Mouse (Mus musculus) midbrain, embryonic 13.5 days (tissue): ENCODE data around the gene Hrc. TPM values are rescaled to one million over a fixed set of nuclear protein-coding genes. Genes with fewer than 3 reads are reported as not detected.

ENCODE experiments used
- ATAC-seq: fragments of 200-750 bp; cut with Nextera tagmentation; 2 replicates; pipeline ENCODE4 v1.8.0; 2017; ENCODE audit warnings: mild to moderate bottlenecking, moderate TSS enrichment, moderate library complexity
- H3K27ac ChIP-seq: fragments of 300-500 bp; sonication (generic); 2 replicates; pipeline ENCODE4 v1.5.1; 2015; ENCODE audit warnings: inconsistent platforms, mild to moderate bottlenecking, moderate library complexity
- H3K27me3 ChIP-seq: fragments of 300-500 bp; sonication (generic); 2 replicates; pipeline ENCODE4 v1.6.1; 2015; ENCODE audit warnings: mild to moderate bottlenecking, inconsistent platforms
- H3K36me3 ChIP-seq: fragments of 300-500 bp; sonication (generic); 2 replicates; pipeline ENCODE4 v1.6.1; 2015; ENCODE audit warnings: mild to moderate bottlenecking, inconsistent platforms
- H3K4me1 ChIP-seq: fragments of 300-500 bp; sonication (generic); replicated peaks from 2 replicates; pipeline ENCODE4 v1.6.1; 2015; ENCODE audit warnings: inconsistent platforms
- H3K4me2 ChIP-seq: fragments of 300-500 bp; sonication (generic); replicated peaks from 2 replicates; pipeline ENCODE4 v1.6.1; 2015; ENCODE audit warnings: moderate library complexity, mild to moderate bottlenecking, inconsistent platforms
- H3K4me3 ChIP-seq: fragments of 300-500 bp; sonication (generic); replicated peaks from 2 replicates; pipeline ENCODE4 v1.5.1; 2015; ENCODE audit warnings: mild to moderate bottlenecking, inconsistent platforms
- H3K9ac ChIP-seq: fragments of 300-500 bp; sonication (generic); replicated peaks from 2 replicates; pipeline ENCODE4 v1.6.1; 2015; ENCODE audit warnings: mild to moderate bottlenecking, inconsistent platforms
- H3K9me3 ChIP-seq: fragments of 300-500 bp; sonication (generic); 2 replicates; pipeline ENCODE4 v1.6.1; 2016; ENCODE audit warnings: mild to moderate bottlenecking, inconsistent platforms
- WGBS: fragments of 180-500 bp; shearing (Covaris S2); methylation state at CpG from one replicate; pipeline ENCODE4 v1.1.7; 2015; 5-methylcytosine and 5-hydroxymethylcytosine counted together
- polyA plus RNA-seq: library from polyadenylated mRNA; unstranded; fragments of >200 nt; fragmentation: Nextera tagmentation; extraction: Ambion mirVana; gene quantifications from 2 replicates; pipeline ENCODE4 v1.2.1, GENCODE M21; 2015

Gene Hrc
- polyA plus RNA-seq, 1 experiment from 2014 or later = 0.26 TPM

DNA sequence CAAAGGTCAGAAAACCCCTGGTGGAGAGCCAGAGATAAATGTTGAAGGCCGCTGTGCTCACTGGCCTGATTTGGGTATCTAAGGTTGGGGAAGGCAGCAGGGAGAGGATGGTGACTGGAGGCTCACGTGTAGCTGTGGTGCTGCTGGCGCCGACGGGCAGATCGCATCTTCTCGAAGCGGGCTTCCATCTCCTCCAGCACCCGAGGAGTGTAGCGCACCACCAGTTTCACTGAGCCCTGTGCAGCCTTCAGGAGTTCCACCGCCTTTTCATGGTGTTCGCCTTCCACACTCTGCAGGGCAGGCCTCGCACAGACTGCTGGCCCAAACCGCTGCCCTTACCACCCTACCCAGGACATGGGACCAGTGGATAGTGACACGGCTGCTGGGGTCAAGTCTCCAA, 33.1 kb downstream of the Hrc start:
- ATAC-seq = no peak
- H3K27me3 ChIP-seq = peaks cover 29% of the 10 kb centered on the region
- peak overlapping the region; percentile 82; the same call in 1 of the 2 replicates for H3K27ac ChIP-seq
- WGBS = 83% methylated on average over 15 of the region's 15 CpGs
- peaks cover 13% of the 10 kb centered on the region for H3K36me3 ChIP-seq
- H3K4me1 ChIP-seq = peaks cover 51% of the 10 kb centered on the region
- peak overlapping the region; percentile 71 for H3K9ac ChIP-seq
- H3K9me3 ChIP-seq = no peaks in the 10 kb centered on the region
- H3K4me3 ChIP-seq = peak overlapping the region; percentile 85
- H3K4me2 ChIP-seq = peak overlapping the region; percentile 69

GRCm38 (mm10) chr7:45369022-45369745, 34.1 kb downstream of the Hrc start:
- H3K4me1 ChIP-seq = peaks cover 45% of the 10 kb centered on the region
- H3K4me3 ChIP-seq = peak overlapping the region; percentile 48; the same call in 1 of the 2 replicates
- H3K4me2 ChIP-seq = peak overlapping the region; percentile 88
- H3K27me3 ChIP-seq = peaks cover 19% of the 10 kb centered on the region
- no peak for ATAC-seq
- H3K9me3 ChIP-seq = no peaks in the 10 kb centered on the region
- no peak overlapping the region for H3K9ac ChIP-seq
- peaks cover 23% of the 10 kb centered on the region for H3K36me3 ChIP-seq
- H3K27ac ChIP-seq = no peak overlapping the region
- 76% methylated on average over 16 of the region's 16 CpGs for WGBS

DNA sequence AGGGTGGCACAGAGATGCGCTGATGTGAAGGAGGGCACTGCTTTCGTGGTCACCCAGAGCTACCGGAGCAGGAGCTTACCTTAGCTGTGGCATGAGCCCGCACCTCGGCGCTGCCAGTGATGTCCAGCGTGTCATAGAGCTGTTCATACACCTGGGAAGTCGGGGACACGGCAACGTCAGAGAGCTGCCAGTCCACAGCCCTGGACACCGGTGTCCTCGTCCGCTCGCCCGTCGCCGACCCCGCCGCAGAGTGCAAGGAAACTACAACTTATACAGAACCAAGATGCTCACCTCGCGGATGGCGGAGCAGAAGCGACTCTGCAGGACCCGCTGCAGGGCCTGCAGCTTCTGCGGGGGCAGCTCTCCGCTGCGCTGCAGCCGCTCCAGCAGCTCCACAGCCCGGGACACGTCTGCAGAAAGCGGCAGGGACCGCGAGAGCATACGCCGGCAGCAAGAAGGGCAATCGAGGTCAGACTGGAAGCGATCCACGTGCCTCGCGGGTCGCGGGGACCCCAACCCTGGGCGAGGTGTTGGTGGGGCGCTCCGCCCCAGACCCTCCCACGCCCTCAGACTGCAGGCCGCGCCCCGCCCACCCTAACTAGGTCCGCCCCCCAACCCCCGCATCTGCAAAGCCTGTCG, 34.9 kb downstream of the Hrc start:
- peak; percentile 1; the same call in 1 of the 2 replicates for ATAC-seq
- peaks cover 29% of the 10 kb centered on the region for H3K36me3 ChIP-seq
- no peaks in the 10 kb centered on the region for H3K9me3 ChIP-seq
- H3K4me1 ChIP-seq = peaks cover 40% of the 10 kb centered on the region
- peak overlapping the region; percentile 88 for H3K4me2 ChIP-seq
- H3K27ac ChIP-seq = no peak overlapping the region
- peak overlapping the region; percentile 48 for H3K4me3 ChIP-seq
- peaks cover 18% of the 10 kb centered on the region for H3K27me3 ChIP-seq
- WGBS = 8% methylated on average over 50 of the region's 52 CpGs
- H3K9ac ChIP-seq = peak overlapping the region; percentile 75

- WGBS = 12% methylated on average over 28 of the region's 28 CpGs
- no peak within 1 kb of the TSS for H3K27ac ChIP-seq
- H3K4me3 ChIP-seq = peak within 1 kb of the TSS; percentile 48
Observed at GRCm38 (mm10) chr7:45370475-45371311, 35.6 kb downstream of the Hrc start, which contains the start of gene Lin7b. Gene Lin7b (minus strand): TSS chr7:45370583.

DNA sequence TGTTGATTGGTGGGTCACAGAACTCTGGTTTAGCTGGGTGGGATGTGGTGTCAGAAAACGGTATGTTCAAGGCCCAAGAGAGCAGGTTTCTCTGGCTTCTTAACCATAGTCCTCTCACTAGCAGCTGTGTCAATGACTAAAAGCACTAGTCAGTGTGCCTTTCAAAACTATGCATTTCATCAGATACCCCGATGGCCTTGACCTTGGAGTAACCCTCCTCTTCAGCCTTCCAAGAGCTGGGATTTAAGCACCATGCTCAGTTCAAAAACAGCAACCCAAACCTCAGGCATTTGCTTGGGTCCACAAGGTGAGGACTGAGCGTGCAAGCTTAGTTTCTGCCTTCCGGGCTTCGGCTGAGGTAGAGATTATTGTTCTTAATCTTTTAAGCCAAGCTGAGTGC, 37.3 kb downstream of the Hrc start:
- Histone ChIP-seq H3K4me3 (no peak overlapping the region), H3K36me3 (peaks cover 52% of the 10 kb centered on the region), H3K4me1 (peaks cover 29% of the 10 kb centered on the region), H3K9me3 (no peaks in the 10 kb centered on the region), H3K9ac (no peak overlapping the region), H3K4me2 (no peak overlapping the region), H3K27ac (no peak overlapping the region), H3K27me3 (peaks cover 18% of the 10 kb centered on the region)
- 88% methylated on average over 5 of the region's 5 CpGs for WGBS
- no peak for ATAC-seq

More at GRCm38 (mm10) chr7:45370475-45371311, 35.6 kb downstream of the Hrc start, which contains the start of gene Lin7b:
- Histone ChIP-seq H3K9me3 (no peaks in the 10 kb centered on the region), H3K4me2 (peak within 1 kb of the TSS; percentile 88), H3K4me1 (peaks cover 33% of the 10 kb centered on the region), H3K9ac (peak within 1 kb of the TSS; percentile 75), H3K27me3 (peaks cover 18% of the 10 kb centered on the region), H3K36me3 (peaks cover 35% of the 10 kb centered on the region)
- peak; percentile 40 for ATAC-seq

GRCm38 (mm10) chr7:45374620-45375019, 39.5 kb downstream of the Hrc start:
- Histone ChIP-seq H3K36me3 (peaks cover 74% of the 10 kb centered on the region), H3K9ac (no peak overlapping the region), H3K27ac (no peak overlapping the region), H3K4me2 (no peak overlapping the region), H3K4me1 (peaks cover 14% of the 10 kb centered on the region), H3K27me3 (peaks cover 5% of the 10 kb centered on the region), H3K4me3 (no peak overlapping the region), H3K9me3 (no peaks in the 10 kb centered on the region)
- 93% methylated on average over 8 of the region's 8 CpGs for WGBS
- ATAC-seq = no peak

DNA sequence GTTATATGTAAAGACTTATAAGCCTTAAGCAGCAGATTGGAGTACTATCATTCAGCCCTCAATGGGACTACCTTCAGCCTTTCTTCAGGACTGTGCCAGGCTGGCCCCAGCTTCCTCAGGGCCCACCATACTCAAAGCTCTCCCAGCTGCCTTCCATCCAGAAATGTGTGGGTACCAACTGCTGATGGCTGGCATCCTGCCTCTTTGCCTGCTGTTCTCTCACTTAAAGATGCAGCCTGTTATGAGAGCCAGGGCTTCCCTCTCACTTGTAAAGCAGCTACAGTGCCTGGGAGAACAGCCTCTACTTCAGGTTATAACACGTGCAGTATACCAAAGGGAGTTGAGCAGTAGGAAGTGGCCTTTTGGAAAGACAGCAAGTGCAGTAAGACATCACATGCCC, 41.0 kb downstream of the Hrc start:
- no peak overlapping the region for H3K4me3 ChIP-seq
- no peak overlapping the region for H3K4me2 ChIP-seq
- H3K9me3 ChIP-seq = no peaks in the 10 kb centered on the region
- H3K4me1 ChIP-seq = no peaks in the 10 kb centered on the region; the same call in 1 of the 2 replicates
- no peaks in the 10 kb centered on the region for H3K27me3 ChIP-seq
- H3K36me3 ChIP-seq = peaks cover 89% of the 10 kb centered on the region
- no peak overlapping the region for H3K9ac ChIP-seq
- no peak overlapping the region for H3K27ac ChIP-seq
- 86% methylated on average over 1 of the region's 1 CpGs for WGBS
- no peak for ATAC-seq

DNA sequence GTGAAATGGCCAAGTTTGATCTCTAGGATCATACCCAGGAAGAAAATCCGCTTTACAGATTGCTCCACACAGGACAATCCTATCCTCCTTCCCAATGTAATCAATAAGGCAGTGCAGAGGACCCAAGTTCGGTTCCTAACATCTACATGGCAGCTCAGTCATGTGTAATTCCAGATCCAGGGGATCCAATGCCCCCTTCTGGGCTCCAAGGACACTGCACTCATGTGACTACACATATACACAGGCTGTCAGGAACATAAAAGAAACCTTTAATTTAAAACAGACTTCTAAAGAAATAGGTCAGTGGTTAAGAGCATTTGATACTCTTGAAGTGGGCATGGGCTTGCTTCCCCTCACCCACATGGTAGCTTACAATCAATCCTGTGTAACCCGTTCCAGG, 51.0 kb downstream of the Hrc start:
- Histone ChIP-seq H3K9ac (no peak overlapping the region), H3K4me2 (no peak overlapping the region), H3K4me3 (no peak overlapping the region), H3K9me3 (no peaks in the 10 kb centered on the region), H3K27me3 (no peaks in the 10 kb centered on the region), H3K4me1 (no peaks in the 10 kb centered on the region), H3K36me3 (peaks cover 99% of the 10 kb centered on the region), H3K27ac (no peak overlapping the region)
- 96% methylated on average over 3 of the region's 3 CpGs for WGBS
- ATAC-seq = no peak

Other genes starting within 250 kb of the Hrc start
- 57.7 and 69.8 TPM in 2 replicates for gene Rcn3, start 243.1 kb upstream of the Hrc start, polyA plus RNA-seq
- 17.6 and 18.4 TPM in 2 replicates for gene Fcgrt, start 231.4 kb upstream of the Hrc start, polyA plus RNA-seq
- 1,074 TPM in 2 replicates for gene Rps11, start 210.9 kb upstream of the Hrc start, polyA plus RNA-seq
- gene Rpl13a, start 206.5 kb upstream of the Hrc start, polyA plus RNA-seq = 838 and 877 TPM in 2 replicates
- 0.24 TPM in 1 of 2 replicates, not detected in the other for gene Gm45713, start 199.1 kb upstream of the Hrc start, polyA plus RNA-seq
- gene Flt3l, start 198.9 kb upstream of the Hrc start, polyA plus RNA-seq = 0.82 and 1.3 TPM in 2 replicates
- gene Pih1d1, start 181.0 kb upstream of the Hrc start, polyA plus RNA-seq = 93.0 and 96.0 TPM in 2 replicates
- gene Aldh16a1, start 180.7 kb upstream of the Hrc start, polyA plus RNA-seq = 24.7 and 27.2 TPM in 2 replicates
- 0.34 and 1.8 TPM in 2 replicates for gene Slc17a7, start 171.3 kb upstream of the Hrc start, polyA plus RNA-seq
- not detected in 2 replicates for gene Gfy, start 155.7 kb upstream of the Hrc start, polyA plus RNA-seq
- gene Pth2, start 154.3 kb upstream of the Hrc start, polyA plus RNA-seq = 1.8 and 2.1 TPM in 2 replicates
- 0.59 and 0.97 TPM in 2 replicates for gene Ccdc155, start 130.4 kb upstream of the Hrc start, polyA plus RNA-seq
- gene Dkkl1, start 123.1 kb upstream of the Hrc start, polyA plus RNA-seq = 1.5 and 1.6 TPM in 2 replicates
- gene Tead2, start 119.5 kb upstream of the Hrc start, polyA plus RNA-seq = 112 and 124 TPM in 2 replicates
- 0.84 and 1.5 TPM in 2 replicates for gene Cd37, start 96.2 kb upstream of the Hrc start, polyA plus RNA-seq
- 0.24 and 0.28 TPM in 2 replicates for gene Slc6a16, start 94.2 kb upstream of the Hrc start, polyA plus RNA-seq
- not detected in 2 replicates for gene Slc6a21, start 57.8 kb upstream of the Hrc start, polyA plus RNA-seq
- 7.3 and 10.8 TPM in 2 replicates for gene Trpm4, start 1.5 kb upstream of the Hrc start, polyA plus RNA-seq
- 17.2 and 19.8 TPM in 2 replicates for gene Ppfia3, start 31.7 kb downstream of the Hrc start, polyA plus RNA-seq
- gene Lin7b, start 35.3 kb downstream of the Hrc start, polyA plus RNA-seq = 7.1 and 7.9 TPM in 2 replicates
- 223 and 238 TPM in 2 replicates for gene Snrnp70, start 60.5 kb downstream of the Hrc start, polyA plus RNA-seq
- gene Kcna7, start 70.4 kb downstream of the Hrc start, polyA plus RNA-seq = not detected in 2 replicates
- gene Ntf5, start 78.4 kb downstream of the Hrc start, polyA plus RNA-seq = not detected in 2 replicates
- 0.50 TPM in 1 of 2 replicates, not detected in the other for gene Lhb, start 85.5 kb downstream of the Hrc start, polyA plus RNA-seq
- gene Gys1, start 99.6 kb downstream of the Hrc start, polyA plus RNA-seq = 20.6 and 23.4 TPM in 2 replicates
- gene Ruvbl2, start 102.8 kb downstream of the Hrc start, polyA plus RNA-seq = 121 and 123 TPM in 2 replicates
- 6,845 and 7,096 TPM in 2 replicates for gene Ftl1, start 124.6 kb downstream of the Hrc start, polyA plus RNA-seq
- gene Bax, start 131.6 kb downstream of the Hrc start, polyA plus RNA-seq = 259 and 265 TPM in 2 replicates
- gene Tulp2, start 146.6 kb downstream of the Hrc start, polyA plus RNA-seq = 0.22 TPM in 1 of 2 replicates, not detected in the other
- not detected in 2 replicates for gene Gm45808, start 151.5 kb downstream of the Hrc start, polyA plus RNA-seq
- gene Dhdh, start 153.5 kb downstream of the Hrc start, polyA plus RNA-seq = 3.3 and 3.6 TPM in 2 replicates
- 86.7 and 101 TPM in 2 replicates for gene Nucb1, start 175.1 kb downstream of the Hrc start, polyA plus RNA-seq
- 11.7 and 11.9 TPM in 2 replicates for gene Ppp1r15a, start 191.0 kb downstream of the Hrc start, polyA plus RNA-seq
- 0.23 and 0.46 TPM in 2 replicates for gene Plekha4, start 191.0 kb downstream of the Hrc start, polyA plus RNA-seq
- gene Hsd17b14, start 219.6 kb downstream of the Hrc start, polyA plus RNA-seq = 0.13 and 0.21 TPM in 2 replicates
- 20.7 and 24.5 TPM in 2 replicates for gene Bcat2, start 234.9 kb downstream of the Hrc start, polyA plus RNA-seq